Mouse (Mus musculus) urinary bladder, postnatal 10 days (tissue): ENCODE data around the gene Stoml1.
"Not testable (repeated sequence)": the region's sequence is repeated elsewhere in the genome, so short reads cannot be mapped to it uniquely, and the experiment has no call there.

ENCODE experiments used
- DNase-seq: peaks from one replicate; pipeline ENCODE4 v3.0.0; 2022; ENCODE audit warnings: low spot score

The Stoml1 gene

DNA sequence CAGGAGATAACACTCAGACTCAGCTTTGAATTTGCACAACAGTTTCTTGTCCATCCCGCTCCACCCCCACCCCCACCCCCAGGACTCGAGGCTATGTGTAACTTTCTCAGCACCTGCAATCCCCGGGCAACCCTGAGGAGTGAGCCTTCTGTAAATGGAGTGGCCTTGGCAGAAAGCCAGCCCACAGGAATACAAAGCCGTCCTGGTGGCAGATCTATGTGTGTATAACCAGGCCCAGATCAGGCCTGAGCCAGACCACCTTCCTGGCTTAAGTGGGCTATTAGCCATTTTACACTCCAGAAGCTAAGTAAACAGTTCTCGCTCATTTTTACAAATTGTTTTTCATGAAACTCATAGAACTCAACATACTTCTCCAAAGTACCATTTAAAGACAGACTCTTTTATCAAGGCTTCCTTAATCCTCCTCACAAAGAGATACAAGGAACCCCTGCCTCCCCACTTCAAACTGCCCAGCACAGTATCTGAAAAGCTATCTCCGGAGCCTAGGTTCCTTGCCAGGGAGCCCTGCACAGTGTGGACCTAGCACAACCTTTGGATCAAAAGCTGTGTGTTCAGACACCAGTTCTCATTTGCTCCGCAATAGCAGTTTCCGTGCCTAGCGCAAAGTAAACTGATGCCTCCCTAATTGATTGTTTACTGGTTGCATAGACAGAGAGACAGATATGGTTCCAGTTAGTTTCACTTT lies 11.0 kb upstream of the Stoml1 start:
- DNase-seq, result no peak

DNA sequence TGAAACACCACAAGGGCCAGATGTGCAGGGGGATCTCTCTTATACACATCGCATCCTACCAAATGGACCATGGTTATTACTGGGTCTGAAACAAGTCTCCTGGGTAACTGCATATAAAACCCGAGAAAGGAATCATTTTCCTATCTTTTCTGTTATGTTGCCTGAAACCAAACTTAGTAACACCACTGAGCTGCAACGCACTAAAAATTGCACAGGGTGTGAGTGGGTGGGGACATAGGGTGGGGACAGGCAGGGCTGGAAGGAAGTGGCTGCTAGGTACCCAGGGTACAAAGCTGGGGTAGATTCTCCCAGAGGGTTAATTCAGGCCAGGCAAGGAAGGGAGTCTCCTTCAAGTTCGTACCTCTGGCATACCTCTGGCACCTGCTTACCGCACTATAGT lies 10.3 kb upstream of the Stoml1 start:
- DNase-seq, result no peak

DNA sequence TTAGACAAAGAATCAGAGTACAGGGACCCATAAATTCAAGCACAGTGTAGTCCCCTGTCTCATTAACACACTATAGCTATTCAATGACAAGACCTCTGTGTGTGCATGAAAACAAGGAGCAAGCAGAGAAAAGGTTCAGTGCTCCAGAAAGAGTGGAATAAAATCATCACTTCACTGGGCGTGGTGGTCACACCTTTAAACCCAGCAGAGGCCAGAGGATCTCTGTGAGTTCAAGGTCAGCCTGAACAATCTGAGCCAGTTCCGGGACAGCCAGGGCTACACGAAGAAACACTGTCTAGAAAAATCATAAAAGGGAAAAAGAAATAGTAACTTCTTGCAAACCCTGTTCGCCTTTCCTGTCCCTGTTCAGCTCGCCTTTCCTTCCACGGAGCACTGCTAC lies 9.3 kb upstream of the Stoml1 start:
- no peak for DNase-seq

DNA sequence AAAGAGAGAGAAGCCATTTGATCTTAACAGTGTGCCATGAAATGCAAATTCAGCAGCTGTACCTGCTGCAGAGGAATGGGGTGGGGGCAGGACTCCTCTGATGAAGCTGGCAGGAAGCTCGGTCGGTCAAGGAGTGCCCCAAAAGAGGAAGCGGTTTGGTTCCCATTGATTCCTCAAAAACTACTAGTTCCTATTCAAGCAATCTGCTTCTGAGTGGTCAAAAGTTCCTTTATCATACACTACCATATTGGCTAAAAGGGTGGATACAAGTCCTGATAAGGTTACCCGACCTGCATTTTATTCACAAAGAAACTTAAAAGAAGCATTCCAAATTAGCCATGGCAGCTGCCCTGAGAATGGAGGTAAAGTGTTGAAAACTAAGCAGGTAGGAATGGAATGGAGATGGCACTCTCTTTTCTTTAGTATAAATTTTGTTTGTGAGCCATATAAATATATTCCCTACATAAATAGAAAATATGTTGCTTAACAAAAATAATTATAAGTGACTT lies 6.8 kb upstream of the Stoml1 start:
- DNase-seq, result no peak

DNA sequence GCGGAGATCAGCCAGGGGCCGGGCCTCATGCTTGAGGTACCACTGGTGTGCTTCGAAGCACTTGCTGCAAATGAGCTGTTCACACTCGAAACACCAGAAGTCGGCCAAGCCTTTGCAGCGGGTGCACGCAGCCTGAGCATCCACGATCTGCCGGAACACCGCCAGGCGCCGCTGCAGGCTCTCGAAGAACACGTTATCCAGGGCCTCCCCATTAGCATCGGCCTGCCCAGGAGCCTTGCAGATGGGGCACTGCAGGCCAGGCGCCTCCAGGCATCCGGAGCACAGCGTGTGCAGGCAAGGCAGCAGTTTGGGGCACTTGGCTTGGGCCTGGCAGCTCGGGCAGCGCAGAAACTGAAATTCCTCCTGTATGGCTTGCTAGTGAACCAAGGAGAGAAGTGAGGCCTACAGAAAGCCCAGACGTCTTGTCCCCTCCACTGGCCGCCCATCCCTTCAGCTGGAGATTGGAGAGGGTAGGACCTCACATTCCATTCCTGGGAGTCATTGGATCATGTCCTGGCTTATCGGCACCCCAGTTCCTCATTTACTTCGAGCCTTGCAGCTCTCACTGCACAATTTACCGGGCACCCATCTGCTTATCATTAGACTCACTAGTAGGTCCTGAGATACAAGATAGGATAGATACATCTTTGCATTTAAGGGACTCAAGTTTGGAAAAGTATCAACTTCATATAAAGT lies 5.8 kb upstream of the Stoml1 start:
- peak; percentile 52 for DNase-seq

DNA sequence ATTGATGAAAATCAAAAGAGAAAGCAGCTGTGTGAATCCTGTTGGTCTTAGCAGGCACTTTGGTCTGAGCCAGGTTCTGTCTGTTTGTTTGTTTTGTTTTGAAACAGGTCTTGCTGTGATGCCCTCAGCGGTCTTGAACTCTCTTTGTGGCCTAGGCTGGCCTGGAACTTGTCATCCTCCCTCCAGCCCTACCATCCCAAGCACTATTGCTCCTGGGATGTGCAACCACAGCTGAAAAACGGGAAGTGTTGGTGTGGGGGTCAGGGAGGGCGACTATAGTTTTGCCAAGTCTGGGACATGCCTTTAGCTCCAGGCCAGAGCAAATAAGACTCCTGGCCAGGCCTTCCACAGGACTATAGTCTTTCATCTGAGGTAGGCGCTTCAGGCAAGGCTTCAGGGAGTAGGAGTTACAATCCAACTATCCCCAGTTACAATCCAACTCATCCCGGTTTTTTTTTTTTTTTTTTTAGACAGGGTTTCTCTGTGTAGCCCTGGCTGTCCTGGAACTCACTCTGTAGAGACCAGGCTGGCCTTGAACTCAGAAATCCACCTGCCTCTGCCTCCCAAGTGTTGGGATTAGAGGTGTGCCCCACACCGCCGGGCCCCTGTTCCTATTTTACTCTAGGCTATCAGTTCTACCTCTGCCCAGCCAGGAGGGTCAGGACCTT lies 4.1 kb upstream of the Stoml1 start:
- DNase-seq, result no peak

DNA sequence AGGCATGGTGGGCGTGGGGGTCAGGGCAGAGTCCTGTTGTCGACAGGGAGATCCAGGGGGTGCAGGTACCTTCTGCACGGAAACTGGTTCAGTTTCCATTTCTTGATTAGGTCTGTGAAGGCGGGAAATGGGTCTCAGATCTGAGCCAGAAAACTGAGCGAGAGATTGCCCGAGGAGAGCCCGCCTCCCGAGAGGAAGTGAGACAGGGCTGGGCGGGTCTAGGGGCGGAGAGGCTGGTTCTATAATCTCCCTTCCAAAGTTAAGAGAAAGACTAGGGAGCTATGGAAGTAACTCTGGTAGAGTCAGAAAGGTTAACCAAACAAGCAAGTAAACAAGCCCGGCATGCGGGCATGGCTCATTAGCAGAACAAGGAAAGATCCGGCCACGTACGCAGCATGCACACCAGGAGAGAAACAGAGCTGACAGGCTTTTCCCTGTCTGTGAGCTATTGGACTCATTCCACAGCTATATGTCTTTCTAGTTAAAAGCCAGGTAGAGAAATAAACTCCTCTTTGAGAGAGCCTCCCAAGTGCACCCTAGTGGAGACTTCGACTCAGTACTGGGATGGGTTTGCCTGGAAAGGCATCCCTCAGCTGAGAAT lies 3.3 kb upstream of the Stoml1 start, which contains the start of gene Pml:
Pml (minus strand) TSS at position 195 of the 601 bp plus-strand sequence.
- DNase-seq, result no peak

DNA sequence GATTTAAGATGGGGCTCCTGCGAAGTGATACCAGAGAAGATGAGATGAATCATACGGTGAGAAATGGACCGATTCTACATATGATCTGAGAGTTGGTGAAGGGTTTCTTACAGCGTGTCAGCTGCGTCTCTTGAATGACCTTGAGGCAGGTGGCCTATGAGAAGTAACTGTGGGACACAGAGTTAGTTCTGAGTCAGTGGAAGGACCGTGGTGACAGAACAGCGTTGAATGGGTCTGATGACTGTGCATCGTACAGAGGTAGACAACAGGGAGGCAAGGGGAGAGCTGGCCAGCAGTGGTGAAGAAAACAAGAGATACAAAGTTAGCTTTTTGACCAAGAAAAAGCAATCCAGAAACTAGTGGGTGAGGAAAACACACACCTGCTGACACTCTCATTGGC lies 2.6 kb upstream of the Stoml1 start:
- DNase-seq, result no peak

DNA sequence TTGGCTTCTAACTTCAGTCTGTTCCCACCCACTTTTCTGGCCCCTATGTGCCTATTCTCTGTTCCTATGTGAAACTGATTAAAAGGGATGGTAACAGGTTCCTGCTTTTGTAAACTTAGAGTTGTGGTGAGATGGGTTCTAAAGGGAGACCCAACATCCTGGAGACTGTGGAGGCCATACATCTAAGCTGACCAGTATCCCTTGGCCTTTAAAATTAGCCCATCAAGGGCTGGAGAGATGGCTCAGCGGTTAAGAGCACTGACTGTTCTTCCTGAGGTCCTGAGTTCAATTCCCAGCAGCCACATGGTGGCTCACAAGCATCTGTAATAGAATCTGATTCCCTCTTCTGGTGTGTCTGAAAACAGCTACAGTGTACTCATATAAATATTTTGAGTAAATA lies 2.2 kb upstream of the Stoml1 start:
- not testable (repeated sequence) for DNase-seq

DNA sequence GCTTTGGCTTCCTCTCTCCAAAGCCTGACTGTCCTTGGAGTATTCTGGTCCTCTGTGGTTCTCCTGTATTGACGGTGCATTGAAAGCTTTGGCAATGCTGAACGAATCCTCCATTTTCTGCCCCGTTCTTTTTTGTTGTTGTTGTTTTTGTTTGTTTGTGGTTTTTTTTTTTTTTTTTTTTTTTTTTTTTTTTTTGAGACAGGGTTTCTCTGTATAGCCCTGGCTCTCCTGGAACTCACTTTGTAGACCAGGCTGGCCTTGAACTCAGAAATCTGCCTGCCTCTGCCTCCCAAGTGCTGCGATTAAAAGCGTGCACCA lies 800 bp downstream of the Stoml1 start:
- not testable (repeated sequence) for DNase-seq

DNA sequence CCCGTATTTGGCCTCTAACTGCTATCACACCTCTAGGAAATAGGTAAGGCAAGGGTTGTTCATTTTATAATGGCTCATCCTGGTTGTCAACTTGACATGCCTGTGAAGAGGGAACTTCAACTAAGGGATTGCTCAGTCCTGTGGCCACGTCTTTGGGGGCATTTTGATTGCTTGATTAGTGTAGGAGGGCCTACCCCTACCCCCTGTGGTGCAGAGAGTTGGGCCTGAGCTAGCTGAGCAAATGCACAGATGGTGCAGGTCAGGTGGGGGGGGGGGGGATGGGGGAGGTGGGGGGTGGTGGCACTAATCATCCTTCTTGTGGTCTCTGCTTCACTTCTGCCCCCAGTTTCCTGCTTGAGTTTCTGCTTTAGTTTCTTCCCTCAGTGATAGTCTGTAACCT lies 2.1 kb downstream of the Stoml1 start:
- DNase-seq, result no peak

DNA sequence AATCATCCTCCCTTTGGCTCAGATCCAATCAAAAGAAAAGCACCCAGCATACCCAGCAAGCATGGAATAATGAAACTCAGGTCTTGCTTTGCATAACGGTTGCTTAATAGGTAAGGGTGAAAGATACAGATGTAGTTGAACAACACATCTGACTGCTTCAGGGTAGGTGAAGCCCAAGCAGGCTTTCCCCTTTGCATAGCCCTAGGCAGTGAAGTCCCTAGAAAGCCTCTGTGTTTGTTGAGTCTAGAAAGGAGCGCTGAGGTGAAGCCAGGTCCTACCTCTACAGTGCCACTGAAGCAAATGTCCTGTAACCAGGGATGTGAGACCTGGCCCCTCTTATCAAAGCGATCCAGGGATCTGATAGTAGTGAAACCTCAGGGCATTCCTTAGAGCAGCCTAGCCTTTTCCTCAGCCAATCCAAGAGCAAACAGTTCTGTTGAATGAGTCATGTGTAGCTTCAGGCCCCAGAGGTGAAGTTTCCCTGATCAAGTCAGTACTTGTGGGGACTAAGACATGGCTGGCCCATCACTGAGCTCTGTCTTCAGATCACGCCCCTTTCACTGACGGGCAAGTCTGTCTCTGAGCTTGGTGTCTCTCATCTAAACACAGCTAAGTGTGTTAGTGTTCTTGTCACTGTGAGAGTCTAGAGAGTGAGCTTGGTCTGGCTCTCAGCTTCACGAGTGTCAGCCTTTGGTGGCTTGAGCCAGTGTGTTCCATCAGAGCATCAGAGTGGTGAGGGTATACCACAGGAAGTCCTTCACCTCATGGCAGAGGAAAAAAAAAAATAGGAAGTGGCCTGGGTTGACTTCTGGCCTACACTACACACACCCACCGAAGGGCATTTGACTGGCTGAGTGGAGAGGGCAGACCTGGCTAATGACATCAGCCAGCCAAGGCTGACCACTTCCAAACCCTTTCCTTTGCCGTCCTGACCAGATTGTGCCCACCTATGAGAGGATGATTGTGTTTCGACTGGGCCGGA lies 3.0 kb downstream of the Stoml1 start:
- no peak for DNase-seq

DNA sequence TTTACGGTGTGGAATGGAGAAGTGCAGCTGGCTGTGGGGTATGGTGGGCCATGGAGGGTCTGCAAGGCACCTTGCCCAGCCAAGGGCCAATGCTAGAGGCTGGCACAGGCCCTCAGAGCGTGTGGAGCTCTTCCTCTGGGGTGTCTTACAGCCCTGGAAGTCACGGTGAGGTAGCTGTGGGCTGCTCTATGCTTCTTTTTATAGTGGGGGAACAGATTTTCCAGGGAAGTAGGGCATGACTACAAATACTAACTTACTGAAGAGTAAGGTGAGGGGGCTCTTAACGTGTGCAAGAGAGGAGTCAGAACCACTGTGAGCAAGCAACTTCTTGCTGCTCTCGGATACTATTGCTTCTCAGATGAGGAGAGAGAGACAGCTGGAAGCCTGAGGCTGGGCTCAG lies 9.5 kb downstream of the Stoml1 start:
- no peak for DNase-seq

DNA sequence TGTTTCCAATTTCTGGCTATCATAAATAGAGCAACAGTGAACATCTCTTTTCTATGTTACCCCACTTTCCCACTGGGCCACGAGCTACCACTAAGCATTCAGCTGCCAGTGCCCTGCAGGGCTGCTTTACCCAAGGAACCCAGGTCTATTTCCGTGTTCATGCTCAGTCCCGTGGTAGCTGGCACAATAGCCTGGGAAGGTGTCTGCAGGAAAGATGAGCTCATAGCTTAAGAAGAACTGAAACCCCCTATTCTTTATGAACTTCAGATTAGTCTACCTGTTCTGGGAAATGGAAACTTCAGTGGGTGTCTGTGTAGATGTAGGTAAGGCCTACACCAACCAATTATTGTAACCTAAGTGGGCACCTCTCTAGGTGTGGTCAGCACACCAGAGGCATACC lies 12.4 kb downstream of the Stoml1 start:
- no peak for DNase-seq

DNA sequence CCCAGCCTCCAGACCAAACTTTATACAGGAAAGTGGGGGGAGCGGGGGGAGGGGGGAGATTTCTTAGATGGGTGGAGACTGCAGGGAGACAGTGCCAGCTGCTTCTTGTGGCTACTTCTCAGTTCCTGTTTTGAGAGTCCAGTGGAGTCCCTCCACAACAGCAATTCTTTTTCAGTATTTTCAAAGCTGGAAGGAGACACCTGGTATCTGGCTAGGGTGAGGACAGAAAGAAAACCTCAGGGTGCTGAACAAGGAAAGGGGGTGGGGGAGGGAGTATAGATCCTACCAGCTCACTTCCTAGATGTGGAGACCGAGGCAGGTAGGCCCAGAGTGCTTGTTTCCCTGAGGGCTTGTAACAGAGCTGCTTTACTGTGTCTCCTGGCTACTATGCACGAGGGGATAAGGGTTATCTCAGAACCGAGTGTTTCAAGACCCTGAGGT lies 13.6 kb downstream of the Stoml1 start:
- no peak for DNase-seq

DNA sequence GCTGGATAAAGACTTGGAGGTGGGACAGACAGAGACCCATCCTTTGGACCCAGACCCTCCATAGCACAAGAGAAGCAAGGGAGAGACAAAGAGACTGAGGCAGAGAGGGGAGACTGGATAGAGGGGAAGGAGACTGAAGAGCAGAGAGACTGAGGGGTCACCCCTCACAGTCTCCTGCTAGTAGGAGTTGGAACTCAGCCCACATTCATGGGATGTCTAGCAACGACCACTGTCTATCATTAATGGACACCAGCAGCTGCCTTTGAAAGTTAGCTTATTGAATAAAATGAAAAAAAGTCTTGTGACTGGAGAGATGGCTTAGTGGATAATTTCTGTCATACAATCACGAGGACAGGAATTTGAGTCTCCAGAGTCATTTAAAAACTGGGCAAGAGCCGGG lies 14.1 kb downstream of the Stoml1 start:
- DNase-seq, result no peak

DNA sequence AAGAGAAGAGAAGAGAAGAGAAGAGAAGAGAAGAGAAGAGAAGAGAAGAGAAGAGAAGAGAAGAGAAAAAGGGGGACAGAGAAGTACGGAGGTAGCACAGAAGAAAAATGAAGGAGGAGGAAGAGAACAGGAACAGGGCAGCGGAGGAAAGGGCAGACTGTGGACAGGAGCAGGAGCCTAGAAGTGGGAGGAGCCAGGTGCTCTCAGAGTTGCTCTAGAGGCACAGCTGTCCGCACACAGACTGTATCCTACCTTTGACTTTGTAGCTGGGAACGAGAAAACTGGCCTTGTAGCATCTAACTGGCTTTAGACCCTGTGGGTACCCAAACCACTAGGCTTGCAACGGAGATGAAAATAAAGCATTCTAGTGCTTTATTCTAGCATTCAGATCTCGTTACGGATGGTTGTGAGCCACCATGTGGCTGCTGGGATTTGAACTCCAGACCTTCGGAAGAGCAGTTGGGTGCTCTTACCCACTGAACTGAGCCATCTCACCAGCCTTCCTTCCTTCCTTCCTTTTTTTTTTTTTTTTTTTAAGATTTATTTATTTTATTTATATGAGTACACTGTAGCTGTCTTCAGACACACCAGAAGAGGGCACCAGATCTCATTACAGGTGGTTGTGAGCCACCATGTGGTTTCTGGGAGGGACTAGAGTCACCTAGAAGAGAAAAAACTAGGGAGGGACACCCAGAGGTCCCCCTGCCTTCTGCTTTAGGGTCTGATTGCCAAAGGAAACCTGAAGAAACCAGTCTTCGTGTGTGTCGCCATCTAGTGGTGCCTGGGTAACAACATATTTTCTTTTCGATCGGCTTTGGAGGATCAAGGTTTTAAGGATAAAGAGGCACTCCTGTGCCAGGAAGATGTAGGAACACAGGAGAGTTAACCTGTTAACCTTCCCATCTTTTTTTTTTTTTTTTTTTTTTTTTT lies 15.7 kb downstream of the Stoml1 start:
- DNase-seq, result no peak

DNA sequence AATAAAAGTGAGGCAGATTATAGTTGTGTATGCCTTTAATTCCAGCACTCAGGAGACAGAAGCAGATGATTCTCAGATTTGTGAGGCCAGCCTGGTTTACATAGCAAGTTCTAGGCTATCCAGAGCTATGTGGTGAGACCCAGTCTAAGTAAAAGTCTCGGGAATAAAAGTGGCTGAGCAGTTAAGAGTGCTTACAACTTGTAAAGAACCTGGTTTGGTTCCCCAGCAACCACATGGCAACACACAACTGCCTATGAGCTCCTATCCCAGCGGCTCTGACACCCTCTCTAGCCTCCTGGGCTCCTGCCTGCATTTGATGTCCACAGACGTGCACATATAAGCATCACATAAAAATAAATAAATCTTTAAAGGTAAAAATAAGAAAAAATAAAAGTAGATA lies 17.1 kb downstream of the Stoml1 start:
- DNase-seq, result no peak

DNA sequence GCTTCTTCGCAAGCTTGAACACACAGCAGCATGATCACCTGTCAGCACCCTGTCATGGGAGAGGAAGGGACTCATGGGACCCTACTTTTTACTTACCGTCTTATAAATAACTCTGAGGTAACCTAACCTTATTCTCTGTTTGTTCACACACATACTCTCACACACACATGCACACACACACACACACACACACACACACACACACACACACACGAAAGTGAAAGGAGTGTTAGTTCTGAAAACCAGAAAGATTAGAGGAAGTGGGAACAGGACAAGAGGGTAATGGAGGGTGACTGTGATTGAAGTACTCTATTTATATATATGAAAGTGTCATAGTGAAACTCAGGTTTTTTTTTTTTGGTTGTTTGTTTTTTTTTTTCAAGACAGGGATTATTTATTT lies 18.1 kb downstream of the Stoml1 start:
- DNase-seq, result no peak

DNA sequence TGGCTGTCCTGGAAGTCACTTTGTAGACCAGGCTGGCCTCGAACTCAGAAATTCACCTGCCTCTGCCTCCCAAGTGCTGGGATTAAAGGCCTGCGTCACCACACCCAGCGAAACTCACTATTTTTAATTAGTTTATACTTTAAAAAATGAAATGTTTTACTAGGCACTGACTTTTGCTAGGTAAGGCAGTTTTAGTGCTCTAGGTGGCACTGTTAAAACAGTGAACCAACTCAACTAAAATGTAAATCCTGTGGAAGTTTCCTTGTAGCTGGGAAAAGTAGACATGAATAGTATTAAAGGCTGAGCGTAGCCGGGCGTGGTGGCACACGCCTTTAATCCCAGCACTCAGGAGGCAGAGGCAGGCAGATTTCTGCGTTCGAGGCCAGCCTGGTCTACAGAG lies 18.6 kb downstream of the Stoml1 start:
- DNase-seq, result not testable (repeated sequence)
